Mouse (Mus musculus) kidney, adult 8-10 months (tissue): ENCODE results near the gene Nrxn3.

Experiments used
- DNase-seq, 2 experiments: peaks; one replicate each; pipeline ENCODE4 v3.0.0; 2022

The Nrxn3 gene

DNA sequence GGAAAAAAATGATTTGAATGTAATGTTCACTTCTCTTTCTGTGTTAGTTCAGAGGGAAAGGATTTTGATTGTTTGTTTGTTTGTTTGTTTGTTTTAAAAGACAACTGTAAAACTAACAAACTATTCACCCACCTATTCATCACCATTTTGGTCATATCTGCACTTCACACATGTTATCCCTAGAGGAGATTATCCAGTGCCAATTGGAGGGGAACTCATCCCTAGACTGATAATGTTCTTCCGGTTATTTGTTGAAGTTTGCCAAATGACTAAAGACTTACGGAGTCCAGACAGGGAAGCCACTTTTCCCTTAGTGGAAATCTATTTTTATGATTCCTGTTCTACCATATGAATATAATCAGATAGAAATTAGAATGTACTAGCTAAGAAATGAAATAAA lies 831.5 kb downstream of the Nrxn3 start:
- no peak for DNase-seq

DNA sequence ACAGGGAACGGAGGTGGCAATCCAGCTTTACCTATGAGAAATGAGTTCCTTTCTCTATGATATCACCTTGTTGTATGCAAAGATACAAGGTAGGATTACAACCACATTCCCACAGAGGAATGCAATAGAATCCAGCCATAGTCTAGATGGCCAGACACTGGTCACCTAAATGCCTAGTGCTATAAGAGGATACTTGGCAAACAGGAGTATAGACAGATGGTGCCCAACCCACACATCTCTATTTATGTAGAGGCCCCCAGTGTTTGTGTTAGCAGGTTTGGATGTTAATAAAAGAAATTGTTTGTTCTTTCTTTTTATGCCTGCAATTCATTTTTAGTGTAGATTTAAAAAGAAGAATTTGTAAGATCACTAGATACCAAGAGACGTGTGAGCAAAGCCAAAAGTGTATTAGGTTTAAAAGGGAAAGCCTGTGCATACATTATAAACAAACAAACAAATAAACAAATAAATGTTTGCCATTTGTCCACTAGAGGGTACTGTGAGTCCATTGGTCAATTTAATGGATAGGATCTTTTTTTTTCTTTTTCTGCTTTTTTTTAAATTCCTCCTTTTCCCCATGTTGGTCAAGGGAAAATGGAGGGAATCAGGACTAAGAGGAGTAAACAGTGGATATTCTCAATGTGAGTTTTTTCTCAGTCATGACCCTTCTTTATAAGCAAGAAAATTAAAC lies 832.2 kb downstream of the Nrxn3 start:
- DNase-seq = no peak

DNA sequence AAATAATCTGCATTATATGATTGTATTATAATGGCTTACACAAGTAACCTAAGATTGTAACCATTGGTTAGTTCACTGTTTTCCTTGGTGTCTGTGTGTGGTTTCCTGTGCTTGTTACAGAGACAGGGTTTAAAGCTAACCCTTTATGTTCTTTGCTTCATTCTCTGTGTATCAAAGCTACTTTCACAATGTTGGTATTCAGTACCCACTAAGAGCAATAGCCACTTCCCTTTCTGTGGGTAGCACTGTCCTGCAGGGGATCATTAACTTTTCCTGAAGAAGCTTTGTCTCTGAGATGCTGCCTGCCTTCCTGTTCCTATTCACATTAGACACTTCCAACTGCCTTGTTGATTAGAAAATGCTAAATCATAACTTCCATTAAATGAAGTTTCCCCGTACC lies 836.2 kb downstream of the Nrxn3 start:
- DNase-seq = no peak

DNA sequence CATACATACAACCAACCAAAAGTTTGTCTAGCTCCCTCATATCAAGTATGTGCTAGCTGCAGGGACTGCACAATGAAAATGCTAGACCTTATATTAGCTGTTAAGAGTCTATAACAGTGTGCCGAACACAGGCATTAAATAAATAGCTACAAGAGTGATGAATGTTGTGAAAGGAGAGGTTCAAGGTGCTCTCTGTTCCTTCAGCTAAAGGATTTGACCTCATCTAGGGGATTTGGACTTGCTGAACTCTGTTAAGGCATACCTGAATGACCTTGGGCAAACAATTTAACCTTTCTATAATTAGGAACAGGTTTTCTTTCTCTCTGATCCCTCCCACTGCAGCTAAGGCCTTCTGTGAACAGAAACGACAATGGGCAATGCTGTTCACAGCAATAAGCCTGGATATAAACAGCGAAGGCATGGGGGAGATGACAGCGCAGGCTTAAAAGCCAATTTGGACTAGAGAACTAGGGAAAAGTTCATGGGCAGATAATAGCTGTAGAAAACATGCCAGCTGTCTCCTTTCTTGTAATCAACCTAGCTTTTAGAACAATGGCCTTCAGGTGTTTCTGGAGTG lies 839.4 kb downstream of the Nrxn3 start:
- DNase-seq = no peak

DNA sequence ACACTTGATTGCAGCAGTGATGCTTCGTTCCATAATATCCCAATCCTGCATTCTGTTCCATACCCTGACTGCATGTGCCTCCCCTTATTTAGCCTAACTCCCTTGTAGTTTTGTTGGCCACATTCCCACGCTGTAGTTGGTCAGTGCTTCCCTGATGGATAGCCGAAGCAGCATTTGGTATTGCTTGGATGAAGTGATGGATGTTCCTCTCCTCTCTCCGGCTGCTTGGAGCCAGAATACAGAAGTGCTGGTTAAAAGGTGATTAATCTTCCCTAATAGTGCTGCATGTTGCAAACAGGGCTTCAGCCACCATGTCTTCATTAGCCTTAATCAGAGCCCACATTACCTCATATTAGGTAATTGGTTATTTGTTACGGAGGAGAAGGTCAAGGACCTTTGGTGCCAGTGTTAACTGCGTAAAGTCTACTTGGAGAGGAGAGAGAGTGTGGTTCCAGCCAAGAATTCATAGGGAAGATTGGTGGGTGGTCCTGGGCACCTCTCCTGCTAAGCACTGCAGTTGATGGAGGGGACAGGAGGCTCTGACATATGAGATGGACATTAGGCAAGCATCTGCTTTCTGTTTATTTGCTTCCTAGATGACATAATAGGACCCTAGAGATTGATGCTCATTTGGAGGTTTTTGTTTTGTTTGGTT lies 846.2 kb downstream of the Nrxn3 start:
- DNase-seq = no peak

DNA sequence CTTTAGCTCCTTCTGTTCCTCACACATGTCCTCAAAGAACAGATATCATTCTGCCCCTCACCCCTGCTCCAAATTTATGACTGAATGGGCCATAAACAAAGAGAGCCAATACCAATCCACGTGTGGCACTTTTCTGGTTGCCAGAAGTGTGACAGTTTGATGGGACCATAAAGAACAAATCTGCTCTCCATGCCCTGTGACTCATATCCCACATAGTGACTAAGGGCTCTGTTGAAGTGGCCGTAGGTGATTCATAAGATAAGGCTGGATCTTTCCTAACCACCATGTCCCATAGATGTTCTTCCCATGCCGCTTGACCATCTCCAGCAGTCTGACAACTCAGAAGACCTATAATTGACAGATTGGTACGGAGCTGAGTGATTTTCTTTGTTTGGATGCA lies 869.8 kb downstream of the Nrxn3 start:
- no peak for DNase-seq

DNA sequence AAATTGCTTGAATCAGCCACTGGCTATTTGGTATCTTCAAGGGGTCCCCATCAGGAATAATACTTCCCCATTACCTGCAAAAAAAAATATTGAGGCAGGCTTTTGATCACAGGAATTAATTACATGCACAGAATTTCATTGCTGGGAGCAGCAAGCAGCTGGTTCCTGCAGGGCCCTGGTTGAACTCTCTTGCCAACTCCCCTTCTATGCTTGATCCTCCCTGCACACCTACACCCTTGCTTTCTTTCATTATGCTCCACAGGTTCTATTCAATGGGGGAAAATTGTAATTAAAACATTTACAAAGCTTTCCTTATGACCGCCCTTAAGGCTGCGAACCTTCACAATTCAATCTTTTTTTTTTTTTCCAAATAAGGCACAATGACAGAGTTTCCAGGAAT lies 891.0 kb downstream of the Nrxn3 start:
- no peak for DNase-seq

DNA sequence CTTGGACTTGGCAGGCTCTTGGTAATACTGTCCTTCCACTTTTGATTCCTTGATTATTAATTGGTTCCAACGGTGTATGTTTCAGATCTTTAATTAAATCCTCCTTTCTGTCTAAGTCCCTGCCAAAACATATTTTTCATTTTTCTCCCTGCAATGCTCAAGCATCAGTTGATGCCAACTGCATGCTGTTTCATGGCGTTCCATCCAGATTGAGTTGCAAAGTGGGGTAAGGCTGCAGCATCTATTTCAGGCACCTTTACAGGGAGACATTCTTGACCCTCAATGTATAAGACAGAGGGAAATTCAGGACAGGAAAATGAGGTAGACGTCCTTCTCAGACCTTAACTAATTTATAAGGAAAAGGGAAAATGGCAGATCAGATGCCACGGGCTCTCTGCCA lies 903.1 kb downstream of the Nrxn3 start:
- DNase-seq = no peak

DNA sequence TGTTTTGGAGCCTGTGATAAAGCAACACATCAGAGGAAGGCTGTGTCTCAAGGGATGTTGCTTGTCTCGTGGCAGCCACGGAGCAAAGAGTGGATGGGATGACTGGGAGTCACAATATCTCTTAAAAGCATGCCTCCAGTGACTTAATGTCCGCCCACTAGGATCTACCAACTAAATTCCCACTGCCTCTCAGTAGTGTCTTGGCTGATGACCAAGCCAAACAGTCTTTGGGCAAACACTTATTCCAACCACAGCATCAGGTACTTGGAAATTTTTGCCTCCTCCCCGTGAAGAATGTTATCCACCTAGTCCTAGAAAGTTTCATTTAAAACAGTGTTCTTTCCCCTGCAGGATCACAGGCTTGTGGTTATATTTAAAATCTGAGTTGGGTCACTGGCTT lies 917.4 kb downstream of the Nrxn3 start:
- no peak for DNase-seq

DNA sequence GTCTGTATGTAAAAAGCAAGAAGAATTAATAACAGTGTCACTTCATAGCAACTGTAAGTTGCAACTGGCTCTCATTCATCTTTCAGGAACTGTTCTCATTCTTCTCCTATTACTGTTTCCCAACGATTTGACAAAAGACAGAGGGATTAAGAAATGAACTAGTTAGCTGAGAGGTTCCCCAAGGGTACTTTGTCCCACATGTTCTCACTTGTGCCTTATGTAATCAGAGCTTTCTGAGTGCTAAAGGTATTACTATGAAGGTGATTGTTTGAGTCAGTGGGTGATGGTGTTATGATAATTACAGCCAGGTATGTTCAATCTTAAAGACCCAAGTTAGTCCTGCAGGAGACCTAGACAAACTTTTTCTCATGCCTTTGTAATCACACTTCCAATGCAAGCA lies 918.8 kb downstream of the Nrxn3 start:
- no peak for DNase-seq

DNA sequence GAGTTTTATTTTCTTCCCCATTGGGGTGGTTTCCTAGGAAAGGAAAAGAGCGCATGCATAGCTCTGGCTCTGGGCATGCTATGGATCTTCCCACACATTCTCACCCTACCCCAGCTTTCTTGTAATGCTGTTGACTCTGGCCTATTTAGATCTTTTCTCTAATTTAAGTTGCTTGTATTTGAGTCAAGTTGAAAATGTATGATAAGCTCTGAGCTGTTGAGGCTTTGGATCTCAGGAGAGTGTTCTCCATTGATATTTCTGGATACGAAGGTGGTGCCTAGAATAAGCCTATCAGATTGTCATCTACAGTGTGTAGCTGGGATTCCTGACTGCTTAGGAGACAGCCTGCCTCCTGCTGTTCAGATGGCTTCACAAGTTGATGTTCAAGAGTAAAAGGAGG lies 930.5 kb downstream of the Nrxn3 start:
- no peak for DNase-seq

DNA sequence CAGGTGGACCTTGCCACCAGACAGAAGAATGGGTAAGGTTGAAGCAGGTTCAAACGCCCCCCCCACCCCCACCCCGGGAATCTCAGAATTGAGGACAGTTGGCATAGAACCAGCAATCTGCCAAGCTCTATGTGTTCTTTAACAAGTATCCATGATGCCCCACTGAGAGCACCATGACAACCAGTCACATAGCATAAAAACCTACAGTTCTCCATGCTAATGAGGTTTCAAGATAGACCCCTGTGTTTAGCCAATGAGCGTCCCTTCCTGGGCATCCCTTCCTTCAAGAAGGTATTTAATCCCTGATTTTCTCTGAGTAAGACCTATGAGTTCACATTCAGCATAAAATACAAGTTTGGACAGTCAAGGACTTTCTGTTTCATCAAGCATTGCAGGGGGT lies 938.5 kb downstream of the Nrxn3 start:
- no peak for DNase-seq

DNA sequence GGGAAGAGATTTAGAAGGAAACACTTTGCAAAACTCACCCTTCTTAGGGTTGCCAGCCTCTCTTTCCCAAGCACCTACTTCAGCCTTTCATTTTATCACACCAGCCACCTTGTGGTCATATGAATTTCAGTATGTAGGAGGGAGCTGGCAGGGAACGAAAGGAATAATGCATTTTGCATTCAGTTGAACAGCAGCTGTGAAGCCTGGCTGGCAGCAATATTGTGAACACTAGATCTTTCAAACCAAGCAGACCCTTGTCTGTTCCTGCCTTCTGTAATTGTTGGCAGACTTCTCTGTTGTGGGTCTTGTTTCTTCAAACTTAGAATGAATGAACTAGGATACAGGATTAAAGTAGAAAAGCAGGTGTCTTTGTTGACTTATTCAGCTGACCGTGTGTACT lies 946.2 kb downstream of the Nrxn3 start:
- DNase-seq = no peak

DNA sequence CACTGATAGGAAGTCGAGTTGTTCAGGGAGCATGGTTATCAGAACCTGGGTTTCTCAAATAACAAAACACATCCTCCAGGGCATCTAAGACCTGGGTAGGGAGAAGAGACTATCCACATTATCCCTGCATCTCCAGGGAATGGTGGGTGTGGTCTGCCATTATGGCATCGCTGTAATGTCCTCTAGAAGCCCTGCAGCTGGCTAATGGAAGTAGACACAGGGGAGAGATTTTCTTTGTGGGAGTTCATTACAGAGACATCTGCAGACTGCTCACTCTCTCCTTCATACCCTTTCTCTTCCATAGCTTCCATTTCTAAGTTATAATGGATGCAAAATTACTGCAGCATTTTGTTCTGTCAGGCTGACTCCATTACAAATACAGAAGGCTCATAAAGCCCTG lies 950.1 kb downstream of the Nrxn3 start:
- no peak for DNase-seq

DNA sequence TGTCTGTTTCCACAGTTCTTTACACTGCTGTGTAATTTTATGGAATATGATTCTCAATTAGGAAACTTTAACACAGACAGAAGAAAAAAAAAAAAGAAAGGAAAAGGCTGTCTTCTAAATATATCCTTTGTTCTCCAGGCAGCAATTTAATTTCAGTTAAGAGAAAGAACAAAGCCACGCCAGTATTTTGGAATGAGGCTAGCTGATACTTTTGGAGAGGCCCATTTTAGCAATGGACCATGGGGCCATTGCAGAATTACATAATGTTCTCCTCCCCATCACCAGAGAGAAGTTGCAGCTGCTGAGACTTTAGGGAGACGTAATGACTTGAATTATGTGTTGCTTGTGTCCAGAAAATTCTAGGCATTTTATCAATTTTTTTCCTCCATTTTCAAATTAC lies 963.0 kb downstream of the Nrxn3 start:
- no peak for DNase-seq

DNA sequence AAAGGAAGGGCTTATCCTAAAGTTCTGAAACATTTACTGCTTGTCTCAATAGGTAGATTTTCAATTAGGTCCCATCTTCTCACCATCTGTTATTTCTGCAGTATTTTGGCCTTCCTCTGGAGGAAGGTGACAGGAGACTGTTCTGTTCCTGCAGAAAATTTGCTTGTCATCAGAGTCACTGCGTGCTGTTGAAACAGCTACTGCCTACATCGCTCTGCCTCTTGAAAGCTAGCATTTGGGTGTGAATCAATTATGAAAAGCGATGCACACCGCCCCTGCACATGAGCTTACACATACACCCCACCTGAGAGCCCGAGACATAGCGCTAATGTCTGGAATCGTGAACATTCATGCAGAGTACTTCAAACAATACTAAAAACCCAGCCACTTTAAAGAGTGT lies 966.4 kb downstream of the Nrxn3 start:
- no peak for DNase-seq

DNA sequence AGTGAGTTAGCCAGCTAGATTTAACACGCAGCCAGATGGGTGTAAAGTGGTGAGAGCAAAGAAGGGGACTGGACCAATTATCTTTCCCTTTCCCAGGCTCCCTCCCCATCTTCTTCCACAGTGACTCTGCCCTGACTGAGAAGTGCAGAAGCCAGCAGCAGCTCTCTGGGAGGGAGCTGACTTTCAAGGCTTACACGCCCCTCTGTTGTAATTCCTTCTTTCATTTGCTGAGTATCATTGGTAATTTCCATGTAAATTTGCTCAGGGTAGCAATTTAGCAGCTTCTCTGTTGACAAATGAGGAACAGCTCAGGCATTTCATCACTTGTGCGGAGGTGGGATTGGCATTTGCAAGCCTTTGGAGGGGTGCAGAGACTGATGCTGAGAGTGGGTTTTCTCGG lies 976.8 kb downstream of the Nrxn3 start:
- DNase-seq = no peak

DNA sequence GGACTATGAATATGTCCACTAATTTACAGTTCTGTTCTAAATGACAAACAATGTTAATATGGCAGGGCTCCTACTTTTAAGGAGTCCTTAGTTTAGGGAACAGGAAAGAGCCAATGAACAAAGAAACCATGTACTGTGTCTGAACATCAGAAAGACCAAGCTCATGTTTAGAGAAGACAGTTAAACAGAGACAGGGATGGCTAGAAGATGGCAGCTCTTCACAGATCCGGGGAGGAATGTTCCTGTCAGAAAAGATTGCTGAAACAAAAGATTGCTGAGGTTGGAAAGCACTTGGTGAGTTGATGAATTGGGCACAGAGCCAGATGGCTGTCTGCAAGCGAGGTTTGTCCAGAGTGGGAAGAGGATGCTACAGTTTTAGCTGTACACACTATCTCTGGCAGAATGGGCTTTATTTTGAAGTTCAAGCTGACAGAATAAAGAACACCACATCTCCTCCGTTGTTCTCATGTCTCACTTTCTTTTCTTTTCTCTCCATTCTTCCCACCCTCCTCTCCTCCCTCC lies 978.3 kb downstream of the Nrxn3 start:
- no peak for DNase-seq

DNA sequence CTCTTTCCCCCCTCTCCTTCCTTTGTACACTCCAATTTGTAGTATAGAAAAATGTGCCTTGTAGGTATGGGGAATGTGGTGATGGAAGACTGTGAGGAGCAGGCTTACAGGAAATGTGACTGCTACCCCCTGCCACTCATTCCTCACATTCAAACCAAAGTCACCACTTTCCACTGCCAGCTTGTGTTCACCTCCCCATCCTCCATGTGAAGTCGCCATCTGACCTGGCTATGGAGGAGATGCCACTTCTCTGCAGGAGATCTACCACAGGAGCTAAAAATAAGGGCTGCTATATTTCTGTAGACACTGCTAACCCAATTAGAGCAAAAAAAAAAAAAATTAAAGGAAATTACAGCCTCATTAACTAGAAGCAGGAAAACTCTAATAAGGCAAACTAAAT lies 980.3 kb downstream of the Nrxn3 start:
- no peak for DNase-seq

DNA sequence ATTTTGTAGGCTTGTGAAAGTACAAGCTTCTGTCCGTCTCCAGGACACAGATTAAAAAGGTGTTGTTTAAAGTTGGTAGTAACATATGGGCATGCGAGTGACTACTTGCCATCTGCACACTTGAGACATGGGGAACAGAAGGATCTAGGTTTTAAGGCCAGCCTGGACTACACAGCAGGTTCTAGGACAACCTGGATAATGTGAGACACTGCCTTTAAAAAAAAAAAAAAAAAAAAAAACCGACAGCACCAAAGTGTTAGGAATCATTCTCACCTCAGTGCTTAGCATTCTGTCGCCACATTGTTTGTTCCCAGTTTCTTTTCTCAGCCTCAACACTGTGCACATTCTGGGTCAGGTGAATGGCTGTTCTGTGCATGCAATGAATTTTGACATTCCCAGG lies 985.2 kb downstream of the Nrxn3 start:
- no peak for DNase-seq

DNA sequence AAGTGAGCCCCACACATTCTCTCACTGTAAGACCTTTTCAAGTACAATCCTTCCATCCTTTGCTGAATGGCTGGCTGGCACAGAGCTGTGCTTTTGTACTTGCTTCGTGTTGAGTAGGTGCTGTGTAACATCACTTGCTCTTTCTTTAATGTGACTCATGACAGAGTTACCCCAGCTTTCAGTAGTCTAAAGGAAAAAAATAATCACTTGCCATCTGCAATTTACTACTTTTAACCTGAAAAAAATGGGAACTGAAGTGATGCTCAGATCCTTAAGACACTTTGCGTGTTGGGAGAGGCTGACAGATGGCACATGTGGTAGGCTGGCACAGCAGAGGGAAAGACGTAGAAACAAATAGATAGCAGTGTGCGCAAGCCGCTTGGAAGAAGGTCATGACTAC lies 987.8 kb downstream of the Nrxn3 start:
- no peak for DNase-seq

DNA sequence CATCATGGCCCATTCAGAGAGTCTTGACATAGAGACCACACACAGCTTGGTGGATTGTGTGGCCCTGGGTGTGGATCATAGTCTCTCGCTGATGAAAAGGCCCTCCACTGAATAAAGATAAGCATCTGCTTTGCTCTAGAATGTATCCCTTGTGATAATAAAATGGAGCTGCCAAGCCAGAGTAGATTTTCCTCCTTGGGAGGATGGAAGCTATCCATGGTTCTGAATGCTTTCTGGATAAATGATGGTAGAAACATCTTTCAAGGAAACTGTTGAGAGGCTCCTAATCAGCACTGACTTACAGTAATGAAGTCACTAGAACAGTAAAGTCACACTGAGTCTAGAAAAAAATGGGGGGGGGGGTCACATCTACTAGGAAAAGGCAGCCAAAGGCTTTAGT lies 989.1 kb downstream of the Nrxn3 start:
- no peak for DNase-seq

DNA sequence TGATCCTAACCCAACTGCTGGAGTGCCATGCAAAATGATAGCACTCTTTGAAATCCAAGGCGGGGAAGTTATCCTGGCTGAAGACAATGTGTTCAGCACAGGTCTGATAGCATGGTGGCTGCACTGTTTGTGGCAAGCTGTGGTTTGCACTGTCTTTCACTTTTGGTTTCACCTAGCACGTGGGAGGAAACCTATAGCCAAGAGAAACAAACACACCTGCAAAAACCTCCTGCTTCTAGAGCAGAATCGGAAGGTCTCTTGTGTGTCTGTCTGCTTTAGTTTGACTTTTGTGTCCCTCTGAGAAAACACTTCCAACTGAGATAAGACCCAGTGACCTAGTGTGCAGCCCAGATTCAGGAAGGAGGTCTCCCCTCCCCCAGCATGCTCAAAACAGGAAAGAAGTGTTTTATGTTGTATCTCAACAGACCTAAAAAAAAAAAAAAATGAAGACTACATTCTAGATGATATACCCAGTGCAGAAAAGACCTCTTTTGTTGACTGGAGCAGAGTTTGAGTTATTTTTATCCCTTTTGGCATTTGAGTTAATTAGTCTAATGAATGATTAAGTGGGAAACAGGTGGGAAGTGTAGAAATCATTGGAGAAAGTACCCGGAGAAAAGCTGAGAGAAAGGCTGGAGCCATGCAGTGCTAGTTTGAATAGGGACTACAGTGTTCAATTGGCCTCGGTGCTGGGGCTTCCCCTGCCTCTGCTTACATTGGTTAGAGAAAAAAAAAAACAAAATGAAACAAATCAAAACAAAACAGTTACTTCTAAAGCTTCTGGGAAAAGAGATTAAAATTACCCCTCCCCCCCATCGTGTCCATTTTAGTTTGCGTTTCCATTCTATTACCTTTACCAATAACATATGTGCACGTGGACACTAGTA lies 996.8 kb downstream of the Nrxn3 start:
- no peak for DNase-seq

DNA sequence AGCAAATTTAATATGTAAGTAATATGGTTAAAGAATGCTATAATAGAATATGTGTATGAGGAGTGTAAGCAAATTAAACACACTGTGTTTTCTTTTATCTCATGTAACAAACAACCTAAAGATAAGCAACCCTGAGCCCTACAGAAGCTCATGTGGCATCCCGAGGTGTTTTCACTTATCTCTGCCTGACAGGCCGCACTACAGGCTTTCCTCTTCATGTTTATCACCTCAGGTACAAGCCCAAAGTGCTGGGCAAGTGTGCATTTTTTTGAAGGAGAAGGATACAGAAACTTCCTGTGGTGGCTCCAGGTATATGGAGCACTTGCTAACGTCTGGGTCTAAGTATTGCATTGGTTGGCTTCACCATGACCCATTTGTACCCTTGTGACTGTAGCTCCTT lies 998.3 kb downstream of the Nrxn3 start:
- DNase-seq = no peak
